In the genomic region with DNA sequence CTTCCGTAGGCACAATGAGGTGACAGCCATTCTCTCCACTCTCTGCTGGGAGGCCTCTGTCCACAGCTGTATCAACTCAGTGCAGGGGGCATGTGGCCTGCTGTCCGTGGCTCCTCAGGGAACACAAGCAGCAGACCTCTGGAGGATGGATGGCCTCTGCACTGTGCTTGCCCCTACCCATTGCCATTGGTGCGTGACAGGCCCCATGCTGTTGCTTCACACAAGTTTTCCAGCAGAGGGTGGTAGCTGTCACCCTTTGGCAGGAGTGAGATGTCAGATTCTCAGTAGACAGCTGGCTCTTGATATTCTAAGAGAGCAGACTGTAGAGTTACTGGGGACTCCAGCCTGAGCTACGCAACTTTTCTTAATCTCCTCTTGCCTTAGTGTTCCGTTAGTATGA, we compare ENCODE assay signal across 9 mouse cellular contexts.
A peak's percentile ranks its signal among the peaks of the same experiment; 100 is the strongest.
DNase-seq lines count a peak whose midpoint lies in the region; ATAC-seq and TF ChIP-seq lines count a peak whose summit lies in the region.
"Had no signal": no experiment of that assay in that cellular context is flagged by ENCODE, and none has a peak within 500 bp of the region (broad histone marks: within the 10 kb centered on the region; RNA-seq: fewer than 3 reads in every experiment).

No protein-coding gene starts in this region.

- DNase-seq in midbrain, postnatal 0 days (ENCODE audit: low spot score) = peak; percentile 46
- no peak for DNase-seq in midbrain, embryonic 11.5 days (ENCODE audit: low spot score, missing footprints)
- peak; percentile 46 for DNase-seq in forebrain, postnatal 0 days
- peak; percentile 43 for DNase-seq in thymus, postnatal 25 days
- no peak for DNase-seq in urinary bladder, adult 18-20 months (ENCODE audit: low spot score in 2 of 2)
- no peak for DNase-seq in gastrocnemius, postnatal 36 days

- WGBS in heart, embryonic 12.5 days = 58% methylated on average over 5 of the region's 5 CpGs
- 58% methylated on average over 5 of the region's 5 CpGs for WGBS in heart, embryonic 11.5 days (ENCODE audit: insufficient replicate concordance)
- WGBS in midbrain, postnatal 0 days = 59% methylated on average over 5 of the region's 5 CpGs
- WGBS in midbrain, embryonic 11.5 days = 56% methylated on average over 5 of the region's 5 CpGs
- 73% methylated on average over 5 of the region's 5 CpGs for WGBS in forebrain, postnatal 0 days

- TF ChIP-seq CTCF in midbrain, postnatal 0 days (IDR thresholded peaks at IDR 0.05) = peak; percentile 64
- TF ChIP-seq CTCF in forebrain, postnatal 0 days (IDR thresholded peaks at IDR 0.05; ENCODE audit: low read depth) = peak; percentile 68

- peaks cover 95% of the 10 kb centered on the region for H3K27me3 ChIP-seq in heart, embryonic 12.5 days (replicated peaks)
- peaks cover 68% of the 10 kb centered on the region for H3K27me3 ChIP-seq in heart, embryonic 11.5 days (ENCODE audit: control insufficient read depth, insufficient read depth, low read length)
- no peaks in the 10 kb centered on the region for H3K27me3 ChIP-seq in midbrain, postnatal 0 days (ENCODE audit: insufficient read depth, low read length)
- no peaks in the 10 kb centered on the region for H3K27me3 ChIP-seq in midbrain, embryonic 11.5 days (ENCODE audit: control insufficient read depth, insufficient read depth, low read length)
- no peaks in the 10 kb centered on the region for H3K27me3 ChIP-seq in forebrain, postnatal 0 days (ENCODE audit: insufficient read depth, low read length)
- H3K27me3 ChIP-seq: Patski had no signal

- no peak overlapping the region for H3K4me2 ChIP-seq in heart, embryonic 12.5 days
- no peak overlapping the region for H3K4me2 ChIP-seq in heart, embryonic 11.5 days
- H3K4me2 ChIP-seq in midbrain, postnatal 0 days (ENCODE audit: low read depth, low read length, poor library complexity, severe bottlenecking) = no peak overlapping the region
- H3K4me2 ChIP-seq in midbrain, embryonic 11.5 days = no peak overlapping the region
- H3K4me2 ChIP-seq in forebrain, postnatal 0 days (ENCODE audit: low read depth) = no peak overlapping the region

- H3K36me3 ChIP-seq in heart, embryonic 12.5 days = no peaks in the 10 kb centered on the region
- no peaks in the 10 kb centered on the region for H3K36me3 ChIP-seq in heart, embryonic 11.5 days (ENCODE audit: control insufficient read depth, insufficient read depth, low read length)
- H3K36me3 ChIP-seq in midbrain, postnatal 0 days (ENCODE audit: insufficient read depth, low read length) = no peaks in the 10 kb centered on the region
- no peaks in the 10 kb centered on the region for H3K36me3 ChIP-seq in midbrain, embryonic 11.5 days (ENCODE audit: control insufficient read depth, insufficient read depth, low read length)
- H3K36me3 ChIP-seq in forebrain, postnatal 0 days (ENCODE audit: insufficient read depth) = no peaks in the 10 kb centered on the region

- H3K27ac ChIP-seq in heart, embryonic 12.5 days (ENCODE audit: poor library complexity, severe bottlenecking) = no peak overlapping the region
- H3K27ac ChIP-seq in heart, embryonic 11.5 days (ENCODE audit: low read depth, low read length) = no peak overlapping the region
- no peak overlapping the region for H3K27ac ChIP-seq in midbrain, postnatal 0 days (ENCODE audit: low read depth, low read length)
- H3K27ac ChIP-seq in midbrain, embryonic 11.5 days (ENCODE audit: low read depth, low read length) = no peak overlapping the region
- H3K27ac ChIP-seq in forebrain, postnatal 0 days (ENCODE audit: low read depth, low read length) = no peak overlapping the region

- 0 out of 2 replicates have a peak, but pooled peaks have one; percentile 49 for ATAC-seq in heart, embryonic 12.5 days (ENCODE audit: insufficient number of reproducible peaks, low FRiP score)
- no peak for ATAC-seq in heart, embryonic 11.5 days (replicated peaks; ENCODE audit: insufficient number of reproducible peaks, low FRiP score, low TSS enrichment)
- no peak for ATAC-seq in midbrain, postnatal 0 days (ENCODE audit: low FRiP score)
- ATAC-seq in midbrain, embryonic 11.5 days (ENCODE audit: low FRiP score) = no peak
- ATAC-seq in forebrain, postnatal 0 days = peak; percentile 47; the same call in 1 of the 2 replicates
- ATAC-seq: Patski had no signal

- no peaks in the 10 kb centered on the region for H3K9me3 ChIP-seq in heart, embryonic 12.5 days (replicated peaks)
- H3K9me3 ChIP-seq in heart, embryonic 11.5 days (replicated peaks; ENCODE audit: control insufficient read depth, low read length) = no peaks in the 10 kb centered on the region
- H3K9me3 ChIP-seq in midbrain, postnatal 0 days (ENCODE audit: low read length) = no peaks in the 10 kb centered on the region
- H3K9me3 ChIP-seq in midbrain, embryonic 11.5 days (ENCODE audit: control insufficient read depth, low read length) = no peaks in the 10 kb centered on the region
- H3K9me3 ChIP-seq in forebrain, postnatal 0 days (ENCODE audit: low read length) = no peaks in the 10 kb centered on the region

- no peak overlapping the region for H3K9ac ChIP-seq in heart, embryonic 12.5 days
- no peak overlapping the region for H3K9ac ChIP-seq in heart, embryonic 11.5 days (ENCODE audit: low read depth, low read length)
- H3K9ac ChIP-seq in midbrain, postnatal 0 days (replicated peaks; ENCODE audit: low read length, poor library complexity, severe bottlenecking) = no peak overlapping the region
- no peak overlapping the region for H3K9ac ChIP-seq in midbrain, embryonic 11.5 days (ENCODE audit: low read length)
- H3K9ac ChIP-seq in forebrain, postnatal 0 days = no peak overlapping the region

- intact Hi-C loops in gastrocnemius, postnatal 36 days (cut with DNase I) = no loop called here

- no peak overlapping the region for H3K4me3 ChIP-seq in heart, embryonic 12.5 days
- no peak overlapping the region for H3K4me3 ChIP-seq in heart, embryonic 11.5 days (ENCODE audit: low read depth, low read length)
- H3K4me3 ChIP-seq in midbrain, postnatal 0 days (ENCODE audit: low read depth, low read length) = no peak overlapping the region
- no peak overlapping the region for H3K4me3 ChIP-seq in midbrain, embryonic 11.5 days (ENCODE audit: low read depth, low read length)
- no peak overlapping the region for H3K4me3 ChIP-seq in forebrain, postnatal 0 days (ENCODE audit: low read depth, low read length)

- peaks cover 12% of the 10 kb centered on the region for H3K4me1 ChIP-seq in heart, embryonic 12.5 days (replicated peaks)
- peaks cover 6% of the 10 kb centered on the region; the same call in 1 of the 2 replicates for H3K4me1 ChIP-seq in heart, embryonic 11.5 days (ENCODE audit: control insufficient read depth, insufficient read depth, low read length)
- no peaks in the 10 kb centered on the region for H3K4me1 ChIP-seq in midbrain, postnatal 0 days (ENCODE audit: insufficient read depth, low read length)
- H3K4me1 ChIP-seq in midbrain, embryonic 11.5 days (ENCODE audit: control insufficient read depth, insufficient read depth, low read length) = peaks cover 7% of the 10 kb centered on the region
- H3K4me1 ChIP-seq in forebrain, postnatal 0 days (ENCODE audit: insufficient read depth) = no peaks in the 10 kb centered on the region

Comparison
In these comparisons a context has a peak if more than half of its experiments do, and no peak if none do; other contexts are left out.
1. ATAC-seq: peak in heart, embryonic 12.5 days (single experiment) and forebrain, postnatal 0 days (single experiment); none in heart, embryonic 11.5 days (single experiment), midbrain, postnatal 0 days (single experiment) and midbrain, embryonic 11.5 days (single experiment).
2. DNase-seq: peak in midbrain, postnatal 0 days (single experiment), forebrain, postnatal 0 days (single experiment) and thymus, postnatal 25 days (single experiment); none in midbrain, embryonic 11.5 days (single experiment), urinary bladder, adult 18-20 months (0 of 2) and gastrocnemius, postnatal 36 days (0 of 2).